Mouse (Mus musculus) CD4-positive, CD25-positive, alpha-beta regulatory T cell (primary cell): ENCODE data around the gene Birc3. TPM values are rescaled to one million over a fixed set of nuclear protein-coding genes. Genes with fewer than 3 reads are reported as not detected.

Experiments
- polyA plus RNA-seq: library from polyadenylated mRNA; unstranded; fragments of 100-300 nt; shearing (Covaris generic); gene quantifications from one replicate; pipeline ENCODE4 v1.2.1, GENCODE M21; 2017

Birc3 gene
- 140 TPM for polyA plus RNA-seq

GRCm38 (mm10) chr9:7872775-7873439 lies at the start of gene Birc3:
Gene Birc3, minus strand, starts transcription at chr9:7873186.

GRCm38 (mm10) chr9:7836905-7837805 lies 35.8 kb downstream of the Birc3 start, which contains the start of gene Birc2:
Gene Birc2, minus strand, starts transcription at chr9:7837064.

Other genes with a start within 250 kb of the Birc3 start
- not detected for gene Mmp20, start 245.0 kb downstream of the Birc3 start, polyA plus RNA-seq
- not detected for gene Mmp7, start 181.1 kb downstream of the Birc3 start, polyA plus RNA-seq
- 330 TPM for gene Tmem123, start 109.1 kb downstream of the Birc3 start, polyA plus RNA-seq
- 101 TPM for gene Birc2, start 36.1 kb downstream of the Birc3 start, polyA plus RNA-seq
- gene Yap1, start 131.4 kb upstream of the Birc3 start, polyA plus RNA-seq, result not detected
- 0.51 TPM for gene Cfap300, start 169.6 kb upstream of the Birc3 start, polyA plus RNA-seq